Mouse (Mus musculus): ENCODE measurements around the gene Cyp2a4. TPM values are rescaled to one million over a fixed set of nuclear protein-coding genes. Genes with fewer than 3 reads are reported as not detected.

The Cyp2a4 gene
- polyA plus RNA-seq, 1 experiment from 2014 or later, result not detected

Other genes starting within 250 kb of the Cyp2a4 start
- not detected in 2 replicates for gene Cyp2b13, start 245.7 kb upstream of the Cyp2a4 start, polyA plus RNA-seq (2015; fragmentation: Nextera tagmentation; extraction: Ambion mirVana)
- gene Cyp2b9, start 133.8 kb upstream of the Cyp2a4 start, polyA plus RNA-seq (2015; fragmentation: Nextera tagmentation; extraction: Ambion mirVana), result not detected in 2 replicates
- not detected in 2 replicates for gene Vmn1r184, start 46.8 kb upstream of the Cyp2a4 start, polyA plus RNA-seq (2015; fragmentation: Nextera tagmentation; extraction: Ambion mirVana)
- not detected in 2 replicates for gene Nlrp9c, start 96.5 kb downstream of the Cyp2a4 start, polyA plus RNA-seq (2015; fragmentation: Nextera tagmentation; extraction: Ambion mirVana)
- gene Nlrp4a, start 127.9 kb downstream of the Cyp2a4 start, polyA plus RNA-seq (2015; fragmentation: Nextera tagmentation; extraction: Ambion mirVana), result not detected in 2 replicates
- not detected in 2 replicates for gene Nlrp9a, start 227.9 kb downstream of the Cyp2a4 start, polyA plus RNA-seq (2015; fragmentation: Nextera tagmentation; extraction: Ambion mirVana)